Mouse (Mus musculus) E14TG2a.4 (cell line): Measurements from ENCODE around the gene Agap2.

ENCODE experiments used
- CTCF ChIP-seq: conservative IDR thresholded peaks from 2 replicates; pipeline ENCODE4 v1.5.1; 2014; ENCODE audit warnings: low read length
- NANOG ChIP-seq: IDR thresholded peaks from 2 replicates; pipeline ENCODE4 v1.6.1; 2014; ENCODE audit warnings: borderline replicate concordance, low read length, mixed read lengths
- POU5F1 ChIP-seq: IDR thresholded peaks from 2 replicates; pipeline ENCODE4 v1.6.1; 2014; ENCODE audit warnings: low read length, borderline replicate concordance

- TF ChIP-seq CTCF (no peak), POU5F1 (no peak), NANOG (no peak)
Measured at GRCm38 (mm10) chr10:127043187-127043586, 31.9 kb upstream of the Agap2 start.
